Mouse (Mus musculus) urinary bladder, postnatal 36 days (tissue): ENCODE results near the gene Pik3cg.

Source experiments
- DNase-seq, 2 experiments: peaks; one replicate each; pipeline ENCODE4 v3.0.0; 2022; ENCODE audit warnings: low spot score in 2 of 2, mixed read lengths in 1 of 2

Pik3cg gene

DNA sequence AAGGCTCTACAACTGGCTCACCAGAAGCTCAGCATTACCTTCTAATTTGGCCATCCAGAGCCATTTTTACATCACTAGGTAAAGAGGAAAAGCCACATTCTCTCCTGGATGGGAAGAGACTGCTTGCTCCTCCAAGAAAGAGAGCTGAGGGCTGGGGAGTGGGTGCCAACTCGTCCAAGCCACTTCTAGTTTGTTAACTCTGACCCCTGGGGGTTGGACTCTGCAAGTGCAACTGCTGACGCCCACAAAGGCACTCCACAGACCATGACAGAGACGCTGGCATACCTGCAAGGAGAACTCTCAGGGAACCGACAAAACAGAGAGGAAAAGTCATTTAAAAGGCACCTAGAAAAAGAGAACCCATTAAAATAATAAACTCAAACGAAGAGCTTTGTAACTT, 63.9 kb downstream of the Pik3cg start:
- peak; percentile 60 to 78 for DNase-seq

DNA sequence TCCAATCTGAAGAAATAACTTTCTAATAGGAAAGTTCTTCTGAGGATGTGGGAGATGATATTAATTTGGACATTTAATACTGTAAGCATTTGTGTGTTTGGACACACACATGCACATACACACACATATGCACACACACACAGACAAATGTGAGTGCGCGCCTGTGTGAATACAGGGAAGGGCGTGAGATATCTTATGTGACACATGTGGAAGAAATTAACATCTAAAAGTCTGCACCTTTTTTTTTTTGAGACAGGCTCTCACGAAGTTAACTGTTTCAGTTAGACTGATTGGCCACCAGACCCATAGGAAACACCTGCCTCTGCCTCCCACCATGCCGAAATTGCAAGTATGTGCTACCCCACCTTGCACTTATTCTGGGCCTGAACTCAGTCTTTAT, 64.7 kb downstream of the Pik3cg start:
- DNase-seq = no peak

DNA sequence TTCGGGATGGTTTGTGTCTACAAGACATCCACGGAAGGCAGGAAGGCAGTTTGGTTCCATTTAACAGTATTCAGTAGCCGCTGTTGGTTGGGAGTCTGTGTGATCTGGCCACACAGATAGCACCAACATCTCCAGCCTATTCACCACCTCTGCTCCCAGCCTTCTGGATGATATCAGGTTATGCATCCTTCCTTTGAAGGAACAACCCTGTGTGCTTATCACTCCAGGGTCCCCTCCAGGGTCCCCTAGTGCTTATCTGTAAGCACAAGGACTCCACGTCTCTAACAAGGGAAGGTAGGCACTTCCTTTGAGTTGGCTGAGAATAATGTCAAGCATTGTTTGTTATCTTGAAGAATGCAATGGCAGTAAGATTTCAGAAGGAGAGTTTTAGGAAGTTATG, 65.3 kb downstream of the Pik3cg start:
- DNase-seq = no peak

DNA sequence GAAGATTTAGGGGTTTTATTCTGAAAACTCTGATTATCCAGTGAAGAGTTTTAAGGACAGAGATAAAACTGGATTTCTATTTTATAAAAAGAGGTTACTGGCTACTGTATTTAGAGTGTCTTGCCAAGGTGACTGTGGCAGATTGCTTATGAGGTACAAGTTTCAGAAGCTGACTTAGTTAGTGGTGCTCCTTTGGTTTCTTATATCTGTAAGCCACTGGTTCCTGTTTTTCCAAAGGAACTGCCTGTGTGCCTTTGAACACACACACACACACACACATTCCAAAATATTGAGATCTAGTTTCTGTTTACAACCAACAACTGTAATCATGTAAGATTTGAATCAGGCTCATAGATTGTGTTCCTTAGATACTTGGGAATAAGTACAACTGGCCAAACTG, 66.7 kb downstream of the Pik3cg start:
- DNase-seq = no peak

GRCm38 (mm10) chr12:32138831-32139230, 69.6 kb downstream of the Pik3cg start:
- no peak for DNase-seq

DNA sequence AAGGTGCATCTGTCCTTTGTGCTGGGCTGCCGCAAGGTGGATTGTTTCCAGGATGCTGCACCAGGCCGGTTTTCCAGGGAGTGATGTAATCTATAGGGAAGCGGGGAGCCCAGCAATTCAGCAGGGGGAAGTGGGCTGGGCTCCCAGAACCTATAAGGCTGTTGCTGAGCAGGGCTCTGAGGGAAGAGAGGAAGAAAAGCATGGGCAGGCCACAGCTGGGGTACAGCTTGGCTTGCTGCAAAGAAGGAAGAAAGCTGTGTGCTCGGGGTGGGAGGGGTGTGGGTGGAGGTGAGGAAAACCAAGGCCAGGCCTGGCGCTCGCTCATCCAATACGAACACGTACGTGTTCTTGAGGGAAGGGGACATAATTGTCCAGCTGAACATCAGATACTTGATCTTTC, 70.1 kb downstream of the Pik3cg start:
- no peak for DNase-seq

DNA sequence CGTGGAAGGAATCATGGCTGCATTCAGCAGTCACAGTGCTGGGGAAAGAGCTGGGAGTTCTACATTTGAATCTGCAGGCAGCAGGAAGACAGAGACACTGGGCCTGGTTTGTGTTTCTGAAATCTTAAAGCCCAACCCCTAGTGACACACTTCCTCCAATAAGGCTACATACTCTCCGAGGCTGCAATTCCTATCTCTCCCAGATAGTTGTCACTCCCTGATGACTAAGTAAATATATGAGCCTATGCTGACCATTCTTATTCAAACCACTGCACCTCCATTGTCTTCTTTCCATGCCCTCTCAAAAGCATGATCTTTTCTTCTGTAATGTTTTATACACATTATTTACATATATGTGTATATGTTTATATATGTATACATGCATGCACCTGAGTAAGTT, 70.9 kb downstream of the Pik3cg start:
- DNase-seq = no peak

GRCm38 (mm10) chr12:32127599-32128507, 80.6 kb downstream of the Pik3cg start:
- DNase-seq = no peak

- DNase-seq = no peak
Measured at GRCm38 (mm10) chr12:32127158-32127557, 81.3 kb downstream of the Pik3cg start.

DNA sequence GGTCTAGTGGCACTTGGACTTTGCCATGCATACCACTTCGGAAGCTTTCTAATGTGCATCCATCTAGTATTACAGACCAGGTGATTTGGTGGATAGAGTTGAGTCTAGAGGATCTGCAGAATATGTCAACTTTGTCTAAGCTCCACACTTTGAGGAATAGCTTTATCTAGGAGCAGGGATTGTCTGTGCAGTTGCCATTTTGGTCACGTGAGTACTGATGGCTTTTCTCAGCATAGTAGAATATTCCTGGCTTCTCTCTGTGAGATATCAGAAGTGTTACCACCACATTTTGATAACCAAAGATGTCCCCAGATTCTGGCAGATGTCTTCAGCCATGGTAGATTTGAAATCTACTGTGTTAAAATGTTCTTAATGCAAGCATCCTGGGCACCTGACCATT, 84.0 kb downstream of the Pik3cg start:
- DNase-seq = no peak

- DNase-seq = no peak
Measured at GRCm38 (mm10) chr12:32124030-32124429, 84.4 kb downstream of the Pik3cg start.

DNA sequence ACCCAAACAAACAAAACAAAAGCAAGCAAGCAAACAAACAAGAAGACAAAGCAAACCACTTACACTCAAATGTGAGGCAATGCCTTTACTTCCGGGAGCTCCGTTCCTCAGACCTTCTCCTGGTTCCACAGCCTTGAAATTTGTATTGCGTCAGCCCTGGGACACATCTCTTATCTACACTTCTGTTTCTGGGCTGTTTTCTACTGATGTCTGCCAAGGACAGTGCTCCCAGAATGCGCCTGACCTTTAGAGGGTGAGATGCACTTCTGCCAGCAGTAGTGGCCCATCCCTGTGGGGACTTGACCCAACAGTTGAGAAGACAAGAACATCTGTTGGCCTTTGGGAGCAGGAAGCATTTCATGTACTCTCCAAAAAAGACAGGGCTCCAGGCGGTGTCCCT, 84.9 kb downstream of the Pik3cg start:
- peak in 1 of 2 experiments; percentile 25 for DNase-seq
